Mouse (Mus musculus): ENCODE measurements around the gene Plk1. TPM values are rescaled to one million over a fixed set of nuclear protein-coding genes. Genes with fewer than 3 reads are reported as not detected.

Gene Plk1
- polyA plus RNA-seq, 1 experiment, result 21.2 TPM

DNA sequence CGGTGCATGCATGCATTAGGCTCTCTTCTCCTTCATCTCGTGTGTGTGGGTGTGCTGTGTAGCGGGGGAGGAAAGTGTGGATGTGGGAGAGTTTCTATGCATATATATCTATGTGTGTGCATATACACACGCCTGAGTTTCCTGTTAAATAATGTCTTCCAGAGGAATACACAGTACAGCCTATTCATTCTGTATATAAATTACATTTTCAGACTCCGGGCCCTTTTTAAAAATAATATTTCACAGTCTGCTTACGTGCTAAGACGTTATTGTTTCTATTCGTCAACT, 26.0 kb upstream of the Plk1 start:
- Histone ChIP-seq H3K27ac (ENCODE audit: insufficient read depth, low read depth, low read length) (peak overlapping the region; percentile 36; the same call in 1 of the 2 replicates), H3K36me3 (ENCODE audit: control insufficient read depth, insufficient read depth, low read length) (peaks cover 19% of the 10 kb centered on the region), H3K4me3 (ENCODE audit: low read depth, low read length) (peak overlapping the region; percentile 83), H3K4me1 (ENCODE audit: control insufficient read depth, insufficient read depth, insufficient read length, low read length) (no peaks in the 10 kb centered on the region; the same call in 1 of the 2 replicates), H3K27me3 (ENCODE audit: control insufficient read depth, insufficient read depth, low read length) (no peaks in the 10 kb centered on the region)
- TF ChIP-seq CTCF (IDR thresholded peaks at IDR 0.05; ENCODE audit: extremely low read depth, insufficient read length, insufficient replicate concordance, low read depth, low read length) (no peak), POLR2A (IDR thresholded peaks at IDR 0.05; ENCODE audit: low read depth, low read length) (no peak)
- 8% methylated on average over 8 of the region's 8 CpGs for WGBS

GRCm38 (mm10) chr7:122135070-122135469, 24.2 kb upstream of the Plk1 start:
- H3K4me1 ChIP-seq (ENCODE audit: control insufficient read depth, insufficient read depth, insufficient read length, low read length), result no peaks in the 10 kb centered on the region; the same call in 1 of the 2 replicates
- 62% methylated on average over 10 of the region's 10 CpGs for WGBS
- H3K4me3 ChIP-seq (ENCODE audit: low read depth, low read length), result no peak overlapping the region
- TF ChIP-seq CTCF (IDR thresholded peaks at IDR 0.05; ENCODE audit: extremely low read depth, insufficient read length, insufficient replicate concordance, low read depth, low read length) (no peak), POLR2A (IDR thresholded peaks at IDR 0.05; ENCODE audit: low read depth, low read length) (no peak)
- no peak overlapping the region for H3K27ac ChIP-seq (ENCODE audit: insufficient read depth, low read depth, low read length)
- H3K27me3 ChIP-seq (ENCODE audit: control insufficient read depth, insufficient read depth, low read length), result no peaks in the 10 kb centered on the region
- peaks cover 35% of the 10 kb centered on the region for H3K36me3 ChIP-seq (ENCODE audit: control insufficient read depth, insufficient read depth, low read length)

DNA sequence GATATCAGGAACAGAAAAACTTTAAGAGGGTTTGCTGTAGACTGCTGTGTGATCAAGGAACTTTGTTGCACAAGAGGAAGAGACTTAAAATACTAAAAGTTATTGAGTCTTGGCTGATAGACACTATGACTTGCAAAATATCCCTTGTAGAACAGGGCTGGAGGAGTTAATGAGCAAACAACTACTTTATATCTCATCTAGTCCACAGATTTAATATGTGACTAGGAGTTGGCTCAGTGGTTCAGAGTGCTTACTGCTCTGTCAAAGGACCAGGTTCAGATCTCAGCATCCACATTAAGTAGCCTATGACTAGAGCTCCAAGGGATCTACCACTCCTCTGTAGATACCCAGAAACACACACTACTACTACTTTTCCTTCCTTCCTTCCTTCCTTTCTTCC, 22.2 kb upstream of the Plk1 start:
- H3K4me1 ChIP-seq (ENCODE audit: control insufficient read depth, insufficient read depth, insufficient read length, low read length), result no peaks in the 10 kb centered on the region; the same call in 1 of the 2 replicates
- H3K4me3 ChIP-seq (ENCODE audit: low read depth, low read length), result no peak overlapping the region
- H3K27ac ChIP-seq (ENCODE audit: insufficient read depth, low read depth, low read length), result no peak overlapping the region
- no peaks in the 10 kb centered on the region for H3K27me3 ChIP-seq (ENCODE audit: control insufficient read depth, insufficient read depth, low read length)
- no peak for TF ChIP-seq CTCF (IDR thresholded peaks at IDR 0.05; ENCODE audit: extremely low read depth, insufficient read length, insufficient replicate concordance, low read depth, low read length)
- no peak for TF ChIP-seq POLR2A (IDR thresholded peaks at IDR 0.05; ENCODE audit: low read depth, low read length)
- H3K36me3 ChIP-seq (ENCODE audit: control insufficient read depth, insufficient read depth, low read length), result peaks cover 51% of the 10 kb centered on the region

DNA sequence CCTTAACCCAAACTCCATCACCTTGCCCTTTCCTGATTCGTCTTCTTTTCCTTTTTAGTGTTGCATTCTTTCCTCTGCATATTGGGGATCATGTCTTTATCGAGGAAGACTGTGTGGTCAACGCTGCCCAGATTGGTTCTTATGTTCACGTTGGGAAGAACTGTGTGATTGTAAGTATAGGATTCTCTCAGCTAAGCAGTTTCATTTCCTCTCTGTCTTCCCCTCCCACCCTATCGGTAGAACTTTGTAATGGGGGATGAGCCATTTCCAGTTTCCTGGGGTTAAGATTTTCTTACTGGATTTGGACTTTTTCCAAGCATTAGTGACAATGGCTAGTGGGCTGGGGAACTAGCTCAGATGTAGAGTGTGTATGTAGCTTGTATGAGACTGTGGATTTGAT, 21.0 kb upstream of the Plk1 start:
- 83% methylated on average over 5 of the region's 5 CpGs for WGBS
- no peaks in the 10 kb centered on the region; the same call in 1 of the 2 replicates for H3K4me1 ChIP-seq (ENCODE audit: control insufficient read depth, insufficient read depth, insufficient read length, low read length)
- peaks cover 58% of the 10 kb centered on the region for H3K36me3 ChIP-seq (ENCODE audit: control insufficient read depth, insufficient read depth, low read length)

GRCm38 (mm10) chr7:122140991-122141390, 18.2 kb upstream of the Plk1 start:
- H3K4me1 ChIP-seq (ENCODE audit: control insufficient read depth, insufficient read depth, insufficient read length, low read length), result no peaks in the 10 kb centered on the region
- H3K27ac ChIP-seq (ENCODE audit: insufficient read depth, low read depth, low read length), result no peak overlapping the region
- TF ChIP-seq POLR2A (IDR thresholded peaks at IDR 0.05; ENCODE audit: low read depth, low read length) (no peak), CTCF (IDR thresholded peaks at IDR 0.05; ENCODE audit: extremely low read depth, insufficient read length, insufficient replicate concordance, low read depth, low read length) (no peak)
- H3K4me3 ChIP-seq (ENCODE audit: low read depth, low read length), result no peak overlapping the region
- no peaks in the 10 kb centered on the region for H3K27me3 ChIP-seq (ENCODE audit: control insufficient read depth, insufficient read depth, low read length)
- peaks cover 66% of the 10 kb centered on the region for H3K36me3 ChIP-seq (ENCODE audit: control insufficient read depth, insufficient read depth, low read length)

More for the DNA sequence above, 21.0 kb upstream of the Plk1 start:
- Histone ChIP-seq H3K4me3 (ENCODE audit: low read depth, low read length) (no peak overlapping the region), H3K27ac (ENCODE audit: insufficient read depth, low read depth, low read length) (no peak overlapping the region), H3K27me3 (ENCODE audit: control insufficient read depth, insufficient read depth, low read length) (no peaks in the 10 kb centered on the region)
- TF ChIP-seq POLR2A (IDR thresholded peaks at IDR 0.05; ENCODE audit: low read depth, low read length), result no peak
- no peak for TF ChIP-seq CTCF (IDR thresholded peaks at IDR 0.05; ENCODE audit: extremely low read depth, insufficient read length, insufficient replicate concordance, low read depth, low read length)

DNA sequence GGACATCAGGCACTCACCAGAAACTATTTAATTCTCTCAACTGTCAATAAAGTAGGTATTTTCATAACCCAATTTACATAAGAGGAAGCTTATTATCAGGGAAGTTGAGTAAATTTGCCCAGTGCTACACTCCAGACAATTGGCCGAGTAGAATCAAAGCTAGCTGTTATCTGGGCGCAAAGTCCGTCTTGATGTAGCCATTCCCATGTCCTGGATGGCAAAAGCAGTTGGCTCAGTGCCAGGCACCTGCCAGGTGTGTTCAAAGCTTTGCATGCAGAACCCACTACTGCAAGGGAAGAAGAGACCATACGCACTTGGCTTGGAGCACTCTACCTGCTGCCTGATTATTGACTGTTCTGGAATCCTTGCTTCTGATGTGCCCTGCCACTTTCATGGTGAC, 6.8 kb upstream of the Plk1 start:
- TF ChIP-seq POLR2A (IDR thresholded peaks at IDR 0.05; ENCODE audit: low read depth, low read length) (no peak), CTCF (IDR thresholded peaks at IDR 0.05; ENCODE audit: extremely low read depth, insufficient read length, insufficient replicate concordance, low read depth, low read length) (no peak)
- Histone ChIP-seq H3K36me3 (ENCODE audit: control insufficient read depth, insufficient read depth, low read length) (peaks cover 19% of the 10 kb centered on the region), H3K4me1 (ENCODE audit: control insufficient read depth, insufficient read depth, insufficient read length, low read length) (peaks cover 11% of the 10 kb centered on the region; the same call in 1 of the 2 replicates), H3K4me3 (ENCODE audit: low read depth, low read length) (no peak overlapping the region), H3K27me3 (ENCODE audit: control insufficient read depth, insufficient read depth, low read length) (no peaks in the 10 kb centered on the region), H3K27ac (ENCODE audit: insufficient read depth, low read depth, low read length) (peak overlapping the region; percentile 28)
- WGBS, result 21% methylated on average over 4 of the region's 4 CpGs

GRCm38 (mm10) chr7:122158488-122158887, 751 bp upstream of the Plk1 start:
- TF ChIP-seq CTCF (IDR thresholded peaks at IDR 0.05; ENCODE audit: extremely low read depth, insufficient read length, insufficient replicate concordance, low read depth, low read length) (no peak), POLR2A (IDR thresholded peaks at IDR 0.05; ENCODE audit: low read depth, low read length) (no peak)
- H3K27ac ChIP-seq (ENCODE audit: insufficient read depth, low read depth, low read length), result peak overlapping the region; percentile 68
- H3K4me3 ChIP-seq (ENCODE audit: low read depth, low read length), result peak overlapping the region; percentile 90
- H3K36me3 ChIP-seq (ENCODE audit: control insufficient read depth, insufficient read depth, low read length), result no peaks in the 10 kb centered on the region
- no peaks in the 10 kb centered on the region for H3K27me3 ChIP-seq (ENCODE audit: control insufficient read depth, insufficient read depth, low read length)
- WGBS, result 2% methylated on average over 13 of the region's 13 CpGs
- H3K4me1 ChIP-seq (ENCODE audit: control insufficient read depth, insufficient read depth, insufficient read length, low read length), result peaks cover 11% of the 10 kb centered on the region; the same call in 1 of the 2 replicates

GRCm38 (mm10) chr7:122160037-122160436, 798 bp downstream of the Plk1 start:
- TF ChIP-seq CTCF (IDR thresholded peaks at IDR 0.05; ENCODE audit: extremely low read depth, insufficient read length, insufficient replicate concordance, low read depth, low read length), result no peak
- TF ChIP-seq POLR2A (IDR thresholded peaks at IDR 0.05; ENCODE audit: low read depth, low read length), result no peak
- H3K4me3 ChIP-seq (ENCODE audit: low read depth, low read length), result peak overlapping the region; percentile 90
- 2% methylated on average over 12 of the region's 12 CpGs for WGBS

More at GRCm38 (mm10) chr7:122160037-122160436, 798 bp downstream of the Plk1 start:
- H3K27me3 ChIP-seq (ENCODE audit: control insufficient read depth, insufficient read depth, low read length), result no peaks in the 10 kb centered on the region
- H3K4me1 ChIP-seq (ENCODE audit: control insufficient read depth, insufficient read depth, insufficient read length, low read length), result peaks cover 11% of the 10 kb centered on the region; the same call in 1 of the 2 replicates
- H3K36me3 ChIP-seq (ENCODE audit: control insufficient read depth, insufficient read depth, low read length), result peaks cover 4% of the 10 kb centered on the region
- H3K27ac ChIP-seq (ENCODE audit: insufficient read depth, low read depth, low read length), result no peak overlapping the region
